ENCODE assay signal across 21 mouse cellular contexts in genomic region chr4:13259390-13259789, GRCm38 (mm10).
DNase-seq lines count a peak whose midpoint lies in the region; ATAC-seq and TF ChIP-seq lines count a peak whose summit lies in the region.
"Had no signal": no experiment of that assay in that cellular context is flagged by ENCODE, and none has a peak within 500 bp of the region (broad histone marks: within the 10 kb centered on the region; RNA-seq: fewer than 3 reads in every experiment).

No protein-coding gene starts in this region.

- H3K4me2 ChIP-seq in forebrain, postnatal 0 days (ENCODE audit: low read depth): no peak overlapping the region
- H3K4me2 ChIP-seq in forebrain, embryonic 11.5 days (ENCODE audit: low read depth, low read length, severe bottlenecking): no peak overlapping the region
- H3K4me2 ChIP-seq: embryonic facial prominence, embryonic 13.5 days; embryonic facial prominence, embryonic 15.5 days; forebrain, embryonic 12.5 days had no signal

- no peaks in the 10 kb centered on the region for H3K36me3 ChIP-seq in forebrain, postnatal 0 days (ENCODE audit: insufficient read depth)
- H3K36me3 ChIP-seq in forebrain, embryonic 11.5 days (ENCODE audit: control insufficient read depth, insufficient read depth, low read length): no peaks in the 10 kb centered on the region
- H3K36me3 ChIP-seq: embryonic facial prominence, embryonic 13.5 days; embryonic facial prominence, embryonic 15.5 days; forebrain, embryonic 12.5 days had no signal

- no peaks in the 10 kb centered on the region for H3K27me3 ChIP-seq in forebrain, postnatal 0 days (ENCODE audit: insufficient read depth, low read length)
- no peaks in the 10 kb centered on the region for H3K27me3 ChIP-seq in forebrain, embryonic 11.5 days (ENCODE audit: control insufficient read depth, insufficient read depth, low read length)
- H3K27me3 ChIP-seq: embryonic facial prominence, embryonic 13.5 days; embryonic facial prominence, embryonic 15.5 days; forebrain, embryonic 12.5 days had no signal

- no peak; the same call in 1 of the 2 replicates for ATAC-seq in forebrain, postnatal 0 days
- ATAC-seq in forebrain, embryonic 11.5 days (replicated peaks; ENCODE audit: low FRiP score): no peak
- ATAC-seq: forebrain, embryonic 14.5 days had no signal

- H3K4me3 ChIP-seq in forebrain, postnatal 0 days (ENCODE audit: low read depth, low read length): no peak overlapping the region
- no peak overlapping the region for H3K4me3 ChIP-seq in forebrain, embryonic 11.5 days (ENCODE audit: low read depth, low read length)
- H3K4me3 ChIP-seq: embryonic facial prominence, embryonic 13.5 days; embryonic facial prominence, embryonic 15.5 days; erythroblast, embryonic 14.5 days; forebrain, embryonic 12.5 days had no signal

- H3K9ac ChIP-seq in forebrain, postnatal 0 days: no peak overlapping the region
- no peak overlapping the region for H3K9ac ChIP-seq in forebrain, embryonic 11.5 days (ENCODE audit: low read length)
- H3K9ac ChIP-seq: embryonic facial prominence, embryonic 13.5 days; embryonic facial prominence, embryonic 15.5 days; forebrain, embryonic 12.5 days had no signal

- TF ChIP-seq CTCF in forebrain, postnatal 0 days (IDR thresholded peaks at IDR 0.05; ENCODE audit: low read depth): no peak

- 62% methylated on average over 3 of the region's 3 CpGs for WGBS in forebrain, postnatal 0 days
- 96% methylated on average over 3 of the region's 3 CpGs for WGBS in forebrain, embryonic 11.5 days

- peak; percentile 62 for DNase-seq in forebrain, postnatal 0 days
- no peak for DNase-seq in forebrain, embryonic 11.5 days (ENCODE audit: low spot score)
- peak; percentile 23 for DNase-seq in layer of hippocampus, adult 11-12 months (ENCODE audit: low spot score)
- DNase-seq in layer of hippocampus, postnatal 36 days: no peak
- DNase-seq in brain, adult 2 months (ENCODE audit: low read depth, low spot score): peak; percentile 36
- no peak for DNase-seq in c-Kit-positive CD71-positive TER-119-positive erythroid progenitor cells, embryonic 14.5 days (ENCODE audit: low spot score)
- DNase-seq: adrenal gland, adult 2 months; adrenal gland, postnatal 10 days; adrenal gland, postnatal 25 days; cerebellum, adult 11 months; cerebellum, adult 18-20 months; cerebellum, adult 8-10 months; cerebellum, adult 9-11 months; cerebellum, postnatal 14 days; cerebellum, postnatal 36 days; embryo, embryonic 11 days had no signal

- no peak overlapping the region for H3K27ac ChIP-seq in forebrain, postnatal 0 days (ENCODE audit: low read depth, low read length)
- no peak overlapping the region for H3K27ac ChIP-seq in forebrain, embryonic 11.5 days (ENCODE audit: low read depth, low read length)
- H3K27ac ChIP-seq: embryonic facial prominence, embryonic 13.5 days; embryonic facial prominence, embryonic 15.5 days; forebrain, embryonic 12.5 days had no signal

- H3K9me3 ChIP-seq in forebrain, postnatal 0 days (ENCODE audit: low read length): no peaks in the 10 kb centered on the region
- H3K9me3 ChIP-seq in forebrain, embryonic 11.5 days (ENCODE audit: control insufficient read depth, low read length): no peaks in the 10 kb centered on the region
- H3K9me3 ChIP-seq: embryonic facial prominence, embryonic 13.5 days; embryonic facial prominence, embryonic 15.5 days; forebrain, embryonic 12.5 days had no signal

- no peaks in the 10 kb centered on the region for H3K4me1 ChIP-seq in forebrain, postnatal 0 days (ENCODE audit: insufficient read depth)
- no peaks in the 10 kb centered on the region for H3K4me1 ChIP-seq in forebrain, embryonic 11.5 days (replicated peaks; ENCODE audit: control insufficient read depth, insufficient read depth, low read length)
- H3K4me1 ChIP-seq: embryonic facial prominence, embryonic 13.5 days; embryonic facial prominence, embryonic 15.5 days; forebrain, embryonic 12.5 days had no signal

Comparison
In these comparisons a context has a peak if more than half of its experiments do, and no peak if none do; other contexts are left out.
1. DNase-seq: peak in forebrain, postnatal 0 days (single experiment), layer of hippocampus, adult 11-12 months (single experiment) and brain, adult 2 months (single experiment); none in forebrain, embryonic 11.5 days (single experiment), layer of hippocampus, postnatal 36 days (0 of 2) and c-Kit-positive CD71-positive TER-119-positive erythroid progenitor cells, embryonic 14.5 days (single experiment).